Mouse (Mus musculus): Measurements from ENCODE around the gene Swt1.
"Not testable (repeated sequence)": the region's sequence is repeated elsewhere in the genome, so short reads cannot be mapped to it uniquely, and the experiment has no call there.

Gene Swt1

DNA sequence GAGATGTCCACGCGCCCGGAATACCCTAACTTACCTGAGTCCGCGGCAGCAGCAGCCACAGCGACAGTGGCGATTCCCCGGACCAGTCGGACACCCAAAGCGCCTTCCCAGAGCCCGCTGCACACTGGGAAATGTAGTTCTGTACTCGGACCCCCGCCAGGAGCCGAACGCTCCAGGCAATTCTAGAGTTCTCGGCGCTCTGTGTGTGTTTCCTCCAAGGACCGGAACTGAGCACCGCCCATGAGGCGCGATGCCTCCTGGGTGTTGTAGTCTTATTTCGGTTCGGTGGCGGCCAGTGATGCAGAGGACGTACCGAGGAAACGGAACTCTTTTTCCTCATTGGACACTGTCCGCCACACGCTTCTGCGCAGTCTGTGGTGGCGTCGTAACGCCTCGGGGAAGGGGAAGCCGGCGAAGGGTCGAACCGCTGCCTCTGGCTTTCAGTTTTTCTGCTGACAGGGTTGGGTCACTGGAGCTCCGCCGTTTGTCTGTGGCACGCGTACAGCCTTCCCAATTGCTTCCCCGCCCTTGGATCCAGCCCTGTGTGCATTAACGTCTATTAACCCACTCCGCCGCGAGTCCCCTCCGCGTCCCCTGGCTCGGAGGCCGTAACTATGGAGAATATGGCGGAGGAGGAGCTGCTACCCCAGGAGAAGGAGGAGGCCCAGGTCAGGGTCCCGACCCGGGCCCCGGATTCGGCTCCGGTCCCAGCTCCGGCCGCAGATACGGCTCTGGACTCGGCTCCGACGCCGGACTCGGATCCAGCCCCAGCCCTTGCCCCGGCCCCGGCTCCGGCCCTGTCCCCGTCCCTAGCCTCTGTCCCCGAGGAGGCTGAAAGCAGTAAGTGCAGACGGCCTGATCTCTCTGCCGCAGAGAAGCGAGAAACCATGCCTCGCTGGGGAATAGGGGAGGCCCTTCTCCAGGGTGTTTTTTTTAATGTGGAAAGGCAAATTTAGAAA lies at the start of gene Swt1, which contains the start of gene Trmt1l:
TSS of gene Swt1 (minus strand) at position 193 of the 959 bp plus-strand sequence.
TSS of gene Trmt1l (plus strand) at position 280 of the 959 bp plus-strand sequence.
- peak; percentile 97 for DNase-seq (ENCODE audit: low read depth, low spot score)

DNA sequence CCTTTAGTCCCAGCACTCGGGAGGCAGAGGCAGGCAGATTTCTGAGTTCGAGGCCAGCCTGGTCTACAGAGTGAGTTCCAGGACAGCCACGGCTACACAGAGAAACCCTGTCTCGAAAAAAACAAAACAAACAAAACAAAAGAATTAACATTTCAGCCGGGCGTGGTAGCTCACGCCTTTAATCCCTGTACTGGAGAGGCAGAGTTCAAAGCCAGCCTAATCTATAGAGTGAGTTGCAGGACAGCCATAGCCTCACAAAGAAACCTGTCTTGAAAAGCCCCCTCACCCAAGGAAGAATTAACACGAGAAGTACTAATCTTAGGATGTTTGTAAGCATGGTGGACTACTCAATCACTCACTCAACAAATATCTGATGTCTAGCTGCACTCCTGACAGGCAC lies 44.1 kb upstream of the Swt1 start:
- DNase-seq (ENCODE audit: low read depth, low spot score): not testable (repeated sequence)

DNA sequence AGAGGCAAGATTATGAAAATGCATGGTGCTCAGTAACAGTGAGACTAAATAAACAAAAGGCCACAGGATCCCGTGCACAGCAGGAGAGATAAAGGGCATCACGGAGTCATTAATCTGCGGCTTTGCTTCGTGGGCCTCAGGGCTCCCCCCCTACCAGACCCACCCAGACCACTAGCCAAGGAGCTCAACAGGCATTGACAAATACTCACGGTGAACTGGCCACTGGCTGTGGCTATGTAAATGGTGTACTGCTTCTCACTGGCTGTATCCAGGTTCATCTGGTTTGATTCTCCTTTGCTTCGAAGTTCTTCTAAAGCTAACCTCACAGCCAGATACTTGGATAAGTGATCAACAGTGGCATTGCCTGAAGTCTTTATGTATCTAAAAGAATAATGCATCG lies 43.2 kb upstream of the Swt1 start:
- no peak for DNase-seq (ENCODE audit: low read depth, low spot score)

DNA sequence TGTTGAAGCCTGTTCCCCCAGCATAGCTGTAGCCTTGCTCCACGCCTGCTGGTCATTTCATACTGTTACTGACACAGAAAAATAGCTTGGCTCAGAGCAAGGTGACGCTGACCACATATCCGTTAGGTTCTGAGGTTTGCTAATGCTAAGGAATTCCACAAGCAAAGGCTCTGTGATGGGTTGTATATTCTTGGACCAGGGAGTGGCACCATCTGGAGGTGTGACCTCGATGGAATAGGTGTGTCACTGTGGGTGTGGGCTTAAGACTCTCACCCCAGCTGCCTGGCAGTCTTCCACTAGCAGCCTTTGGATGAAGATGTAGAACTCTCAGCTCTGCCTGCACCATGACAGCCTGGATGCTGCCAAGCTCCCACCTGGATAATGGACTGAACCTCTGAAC lies 38.3 kb upstream of the Swt1 start:
- DNase-seq (ENCODE audit: low read depth, low spot score): no peak

DNA sequence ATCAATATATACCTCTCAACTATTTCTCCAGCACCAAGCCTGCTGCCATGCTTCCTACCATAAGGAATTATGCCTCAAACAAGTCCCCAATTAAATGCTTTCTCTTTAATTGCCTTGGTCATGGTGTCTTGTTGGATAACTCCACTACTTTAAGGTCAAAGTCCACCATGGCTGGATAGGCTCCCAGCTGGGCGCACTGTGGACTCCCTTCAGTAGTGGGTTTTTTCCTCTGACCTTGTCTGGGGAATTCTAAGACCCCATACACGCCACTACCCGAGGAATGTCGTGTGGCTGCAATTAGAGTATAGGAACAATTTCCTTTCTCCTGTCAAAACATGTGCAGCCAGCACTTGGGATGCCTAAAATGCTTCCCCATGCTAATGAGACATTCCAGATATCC lies 36.7 kb upstream of the Swt1 start:
- no peak for DNase-seq (ENCODE audit: low read depth, low spot score)

DNA sequence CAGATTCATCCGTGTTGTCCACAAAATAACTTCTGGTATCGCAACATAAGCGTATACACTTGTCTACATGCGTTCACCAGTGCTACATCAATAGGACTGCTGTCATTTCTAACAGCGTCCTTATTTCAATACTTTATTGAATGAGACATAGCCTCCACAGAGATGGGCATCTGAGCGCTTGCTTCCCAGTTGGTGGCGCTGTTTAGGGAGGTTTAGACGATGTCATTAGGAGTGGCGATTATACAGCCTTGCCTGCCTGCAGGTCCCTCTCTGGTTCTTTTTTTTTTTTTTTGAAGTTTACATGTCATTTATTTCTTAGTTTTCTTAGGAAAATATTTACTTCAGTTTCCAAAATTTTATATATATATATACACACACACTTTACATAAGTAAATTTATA lies 33.0 kb upstream of the Swt1 start:
- DNase-seq (ENCODE audit: low read depth, low spot score): no peak

DNA sequence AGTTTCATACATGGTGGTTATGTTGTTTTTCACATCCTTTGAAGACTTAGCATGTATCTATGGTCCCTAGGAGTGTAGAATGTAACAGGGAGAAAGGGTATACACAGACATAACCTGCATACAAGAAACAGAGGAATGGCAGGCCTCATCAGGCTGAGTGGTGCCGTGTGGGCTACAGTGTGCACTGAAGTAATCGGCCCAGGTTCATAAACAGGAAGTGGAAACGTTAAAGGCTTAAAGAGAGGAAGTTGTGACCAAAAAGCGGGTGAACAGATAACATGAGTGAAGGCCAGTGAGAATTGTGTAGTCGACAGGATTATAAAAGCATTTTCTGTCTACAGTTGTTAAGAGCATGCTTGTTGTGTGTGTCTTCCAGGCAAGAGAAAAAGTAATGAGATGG lies 28.8 kb upstream of the Swt1 start:
- DNase-seq (ENCODE audit: low read depth, low spot score): peak; percentile 48

DNA sequence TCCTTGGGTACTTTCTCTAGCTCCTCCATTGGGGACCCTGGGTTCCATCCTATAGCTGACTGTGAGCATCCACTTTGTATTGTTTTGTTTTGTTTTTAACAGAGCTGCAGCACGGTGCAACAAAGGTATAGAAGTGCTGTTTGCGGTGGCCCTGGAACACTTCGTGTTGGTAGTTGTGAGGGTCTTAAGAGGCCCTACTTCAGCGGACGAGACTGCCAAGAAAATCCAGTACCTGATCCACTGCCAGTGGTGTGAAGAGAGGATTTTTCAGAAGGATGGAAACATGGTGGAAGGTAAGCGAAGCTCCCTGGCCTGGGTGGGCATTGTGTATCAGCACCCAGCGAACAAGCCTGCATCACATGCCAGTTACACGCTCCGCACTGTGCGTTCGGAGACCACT lies 23.7 kb upstream of the Swt1 start:
- no peak for DNase-seq (ENCODE audit: low read depth, low spot score)

DNA sequence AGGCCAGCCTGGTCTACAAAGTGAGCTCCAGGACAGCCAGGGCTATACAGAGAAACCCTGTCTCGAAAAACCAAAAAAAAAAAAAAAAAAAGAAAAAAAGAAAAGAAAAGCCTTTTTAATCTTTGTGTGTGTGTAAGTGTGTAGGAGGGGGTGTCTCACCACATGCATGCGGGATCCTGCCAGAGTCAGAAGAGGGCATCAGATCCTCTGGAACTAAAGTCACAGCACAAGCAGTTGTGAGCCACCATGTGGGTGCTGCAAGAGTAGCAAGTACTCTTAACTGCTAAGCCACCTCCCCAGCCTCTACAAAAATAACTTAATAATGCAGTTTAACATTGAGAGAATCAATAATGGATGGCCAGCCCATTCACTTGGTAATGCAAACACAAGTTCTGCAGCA lies 22.6 kb upstream of the Swt1 start:
- no peak for DNase-seq (ENCODE audit: low read depth, low spot score)

DNA sequence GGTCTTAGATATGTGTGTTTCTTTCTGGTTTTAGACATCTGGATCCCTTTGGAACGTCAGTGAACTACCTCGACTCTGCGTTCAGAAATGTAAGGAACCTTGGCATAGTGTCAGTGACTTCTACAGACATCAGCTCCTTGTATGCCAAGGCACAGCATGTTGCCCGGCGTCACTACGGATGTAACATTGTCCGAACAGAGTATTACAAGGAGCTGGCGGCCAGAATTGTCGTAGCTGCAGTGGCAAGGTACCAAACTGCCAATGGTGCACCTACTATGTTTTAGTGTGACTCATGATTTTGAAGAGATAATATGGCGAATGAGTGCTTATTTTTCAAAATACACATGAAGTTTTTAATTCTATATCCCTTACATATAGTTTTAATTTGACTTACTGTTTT lies 21.6 kb upstream of the Swt1 start:
- DNase-seq (ENCODE audit: low read depth, low spot score): no peak

DNA sequence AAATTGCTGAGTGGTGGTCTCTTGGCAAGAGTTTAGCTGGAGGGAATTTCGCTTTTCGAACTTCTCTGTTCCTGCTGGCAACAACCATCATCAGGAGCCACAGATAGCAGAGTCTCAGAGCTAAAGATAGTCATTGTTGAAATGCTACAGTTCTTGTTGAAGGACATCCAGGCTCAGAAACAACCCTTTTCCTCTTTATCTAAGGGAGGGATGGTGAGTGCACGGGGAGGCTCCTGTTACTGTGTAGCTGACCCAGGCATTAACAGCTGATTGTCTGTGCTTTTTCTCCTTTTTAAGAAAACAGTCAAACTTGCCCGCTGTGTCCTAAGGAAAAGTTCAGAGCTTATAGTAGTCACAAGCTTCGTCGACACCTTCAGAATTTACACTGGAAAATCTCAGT lies 7.2 kb upstream of the Swt1 start:
- DNase-seq (ENCODE audit: low read depth, low spot score): no peak

DNA sequence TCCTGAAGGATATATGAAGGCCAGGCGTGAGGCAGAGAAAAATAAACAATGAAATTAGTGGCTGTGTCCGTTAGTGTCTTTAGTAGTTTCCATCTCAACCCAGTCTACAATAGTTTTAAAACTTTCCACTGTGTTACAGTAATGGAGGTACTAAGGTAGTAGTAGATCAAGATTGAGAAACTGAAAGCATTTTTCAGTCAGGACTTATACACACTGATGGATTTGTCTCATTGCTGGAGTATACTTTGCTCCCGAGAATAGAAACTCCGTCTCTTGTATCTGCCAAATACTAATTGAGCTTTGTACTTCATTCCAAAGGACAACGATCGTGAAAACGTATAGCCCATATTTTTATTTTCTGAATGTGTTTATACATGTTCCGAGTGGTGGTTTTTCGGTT lies 1.1 kb upstream of the Swt1 start:
- DNase-seq (ENCODE audit: low read depth, low spot score): no peak

DNA sequence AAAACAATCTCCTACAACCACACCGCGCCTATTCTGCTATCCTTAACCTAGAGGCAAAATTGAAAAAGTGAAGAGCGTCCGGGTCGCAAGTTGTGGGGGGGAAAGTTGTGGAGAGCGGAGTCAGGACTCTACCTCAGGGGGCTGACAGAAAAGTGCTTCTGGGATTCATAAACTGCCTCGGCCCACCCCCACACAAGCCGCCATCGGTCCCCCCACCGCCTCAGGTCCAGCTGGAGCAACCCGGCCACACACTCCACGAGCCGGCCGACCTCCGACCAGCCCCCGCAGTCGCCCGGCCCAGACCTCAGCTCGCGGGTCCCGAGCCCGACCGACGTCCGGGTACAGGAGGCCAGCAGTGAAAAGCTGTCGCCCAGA lies 380 bp downstream of the Swt1 start:
- DNase-seq (ENCODE audit: low read depth, low spot score): no peak

DNA sequence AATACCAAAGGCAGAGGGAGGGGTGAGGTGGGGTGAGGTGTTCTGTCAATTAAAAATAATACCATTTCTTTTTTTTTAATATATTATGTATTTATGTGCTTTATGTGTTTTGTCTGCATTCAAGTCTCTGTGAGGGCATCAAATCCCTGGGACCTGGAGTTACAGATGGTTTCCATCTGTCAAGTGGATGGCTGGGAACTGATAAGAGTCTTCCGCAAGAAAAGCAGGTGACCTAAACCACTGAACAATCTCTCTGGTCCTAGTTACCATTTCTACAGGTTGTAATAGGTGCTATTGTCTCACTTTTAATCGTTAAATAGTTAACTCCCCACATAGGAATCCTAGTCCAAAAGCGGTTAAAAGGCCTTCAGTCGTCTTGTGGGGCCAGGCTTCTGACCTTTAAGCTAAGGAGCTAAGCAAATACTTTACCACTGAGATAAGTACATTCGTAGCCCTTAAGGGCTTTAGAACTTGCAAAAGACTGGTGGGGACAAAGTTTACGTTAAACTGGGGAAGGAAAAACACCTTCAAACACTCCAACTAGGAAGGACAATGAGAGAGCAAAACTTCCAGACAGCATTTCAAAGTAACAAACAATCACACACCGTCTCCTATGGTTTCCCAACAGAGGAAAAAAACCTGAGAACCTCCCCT lies 1.2 kb downstream of the Swt1 start:
- no peak for DNase-seq (ENCODE audit: low read depth, low spot score)

DNA sequence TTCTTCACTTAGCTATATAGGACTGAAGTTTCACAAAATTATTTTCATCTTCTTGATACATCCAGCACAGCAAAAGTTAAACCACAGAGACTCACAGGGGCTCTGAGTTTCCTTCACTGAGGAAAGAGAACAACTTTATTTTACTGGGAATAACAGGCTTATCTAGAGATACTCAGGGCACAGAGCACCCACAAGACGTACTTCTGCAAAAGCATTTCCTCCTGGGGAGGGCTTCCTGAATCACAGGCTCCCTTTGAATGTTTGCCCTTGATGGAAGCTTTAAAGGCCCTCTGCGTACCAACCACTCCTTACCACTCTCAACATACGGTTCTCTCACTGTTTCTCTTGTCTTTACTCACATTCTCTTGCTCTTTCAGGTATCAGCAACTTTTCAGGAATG lies 6.1 kb downstream of the Swt1 start:
- no peak for DNase-seq (ENCODE audit: low read depth, low spot score)

DNA sequence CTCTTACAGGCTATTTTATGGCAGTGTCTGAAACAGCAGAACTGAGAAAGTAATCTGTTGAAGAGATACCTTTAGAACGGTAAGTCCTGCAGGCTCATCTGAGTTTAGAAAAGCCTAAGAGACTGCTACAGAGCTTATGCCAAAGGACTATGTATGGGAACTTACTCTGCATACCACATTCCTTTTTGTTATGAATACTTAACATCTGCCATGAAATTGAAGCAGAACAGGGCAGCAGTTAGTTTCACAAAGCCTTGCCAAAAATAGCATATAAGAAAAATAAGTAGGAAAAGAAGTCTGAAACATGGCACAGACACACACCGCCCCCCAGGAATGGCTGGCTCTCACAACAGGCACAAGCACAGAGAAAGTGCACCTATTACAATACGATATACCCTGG lies 18.4 kb downstream of the Swt1 start:
- DNase-seq (ENCODE audit: low read depth, low spot score): no peak

DNA sequence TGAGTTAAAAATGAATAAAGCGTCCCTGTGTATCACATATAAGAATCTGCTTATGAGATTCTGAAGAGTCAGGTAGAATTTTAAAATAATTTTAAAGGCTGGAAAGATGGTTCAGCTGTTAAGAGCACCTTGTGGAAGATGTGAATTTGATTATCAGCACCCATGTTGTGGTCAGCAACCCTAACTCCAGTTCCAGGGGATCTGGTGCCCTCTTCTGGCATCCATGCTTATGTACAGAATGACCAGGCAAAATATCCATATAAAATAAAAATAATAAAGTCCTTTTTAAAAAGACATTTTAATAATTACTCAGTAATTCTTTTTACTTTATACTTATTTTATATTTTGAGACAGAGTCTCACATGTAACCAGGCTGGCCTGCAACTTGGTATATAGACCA lies 38.2 kb downstream of the Swt1 start:
- no peak for DNase-seq (ENCODE audit: low read depth, low spot score)

DNA sequence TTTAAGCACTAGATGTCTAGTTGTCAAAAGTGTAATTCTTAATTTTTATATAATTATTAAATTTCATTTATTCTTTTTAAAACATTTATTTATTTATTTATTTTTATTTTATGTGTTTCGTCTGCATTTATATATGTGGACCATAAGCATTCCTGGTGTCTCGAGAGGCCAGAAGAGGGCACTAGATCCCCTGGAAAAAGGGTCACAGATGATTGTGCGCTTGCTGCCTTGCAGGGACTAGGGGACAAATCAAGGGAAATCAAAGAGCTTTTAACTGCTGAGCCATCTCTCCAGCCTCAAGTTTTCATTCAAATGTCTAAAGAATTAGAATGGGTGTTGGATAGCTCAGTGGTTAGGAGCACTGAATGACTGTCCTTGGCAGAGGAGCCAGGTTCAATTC lies 50.9 kb downstream of the Swt1 start:
- DNase-seq (ENCODE audit: low read depth, low spot score): no peak

DNA sequence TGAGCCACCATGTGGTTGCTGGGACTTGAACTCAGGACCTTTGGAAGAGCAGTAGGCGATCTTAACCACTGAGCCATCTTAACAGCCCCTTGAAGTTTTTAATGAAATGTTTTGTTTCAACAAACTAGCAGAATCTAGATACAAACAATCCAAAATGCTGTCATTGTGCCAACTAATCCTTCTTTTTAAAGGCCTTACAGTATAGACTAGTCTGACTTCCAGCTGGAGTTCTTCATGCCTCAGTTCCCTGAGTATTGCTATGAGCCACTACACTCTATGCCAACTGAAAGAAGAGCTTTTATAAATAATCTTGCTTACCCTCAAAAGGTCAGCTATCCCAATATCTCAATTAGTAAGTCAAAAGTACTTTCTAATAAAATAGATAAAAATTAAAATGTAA lies 55.4 kb downstream of the Swt1 start:
- DNase-seq (ENCODE audit: low read depth, low spot score): no peak

DNA sequence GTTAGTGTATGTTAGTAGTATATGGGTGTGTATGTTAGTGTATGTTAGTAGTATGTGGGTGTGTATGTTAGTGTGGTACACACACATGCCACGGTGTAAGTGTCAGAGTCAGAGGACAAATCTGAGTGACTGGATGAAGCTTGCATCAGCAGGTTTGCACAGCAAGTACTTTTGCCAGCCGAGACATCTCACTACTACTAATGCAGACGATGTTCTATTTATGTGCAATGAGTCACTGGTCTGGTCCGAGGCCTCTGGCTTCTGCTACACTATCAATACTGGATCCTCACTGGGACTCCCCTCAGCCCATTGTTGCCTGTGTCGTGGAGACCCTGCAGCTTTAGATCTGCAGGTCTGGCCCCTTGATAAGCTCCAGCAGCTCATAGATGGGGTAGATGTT lies 56.7 kb downstream of the Swt1 start:
- DNase-seq (ENCODE audit: low read depth, low spot score): no peak

DNA sequence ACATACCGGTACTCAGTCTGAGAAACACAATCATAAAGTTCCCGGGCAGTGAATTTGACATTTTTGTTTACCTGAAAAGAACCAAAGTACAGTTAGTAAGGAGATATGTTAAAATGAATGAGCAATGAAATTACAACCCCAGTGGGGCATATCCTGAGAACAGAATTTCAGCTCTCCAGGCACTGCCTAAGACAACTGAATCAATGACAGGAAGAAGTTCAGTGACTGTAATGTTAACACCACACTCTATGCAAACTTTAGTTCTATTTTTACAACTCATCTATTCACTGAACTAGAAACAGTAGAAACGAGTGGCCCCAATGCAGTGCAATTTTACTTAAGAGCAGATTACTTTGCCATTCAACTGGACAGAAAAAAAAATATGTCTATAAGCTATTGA lies 57.7 kb downstream of the Swt1 start:
- DNase-seq (ENCODE audit: low read depth, low spot score): no peak

DNA sequence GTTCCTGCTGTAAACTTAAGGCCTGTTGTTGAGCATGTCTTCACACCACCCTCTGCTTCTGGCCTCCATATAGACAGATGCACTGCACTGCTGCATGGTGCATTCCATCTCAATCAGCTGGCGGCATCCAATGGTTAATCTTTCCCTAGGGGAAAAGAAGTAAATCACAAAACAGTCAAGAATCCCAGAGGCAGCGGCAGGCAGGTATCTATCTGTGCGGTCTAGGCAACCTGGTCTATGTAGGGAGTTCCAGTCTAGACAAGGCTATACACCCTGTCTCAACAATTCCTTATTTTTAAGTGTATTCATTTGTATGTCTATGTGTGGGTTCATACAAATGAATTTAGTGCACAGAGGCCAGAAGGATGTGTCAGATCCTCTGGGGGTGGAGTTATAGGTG lies 59.8 kb downstream of the Swt1 start:
- DNase-seq (ENCODE audit: low read depth, low spot score): no peak

DNA sequence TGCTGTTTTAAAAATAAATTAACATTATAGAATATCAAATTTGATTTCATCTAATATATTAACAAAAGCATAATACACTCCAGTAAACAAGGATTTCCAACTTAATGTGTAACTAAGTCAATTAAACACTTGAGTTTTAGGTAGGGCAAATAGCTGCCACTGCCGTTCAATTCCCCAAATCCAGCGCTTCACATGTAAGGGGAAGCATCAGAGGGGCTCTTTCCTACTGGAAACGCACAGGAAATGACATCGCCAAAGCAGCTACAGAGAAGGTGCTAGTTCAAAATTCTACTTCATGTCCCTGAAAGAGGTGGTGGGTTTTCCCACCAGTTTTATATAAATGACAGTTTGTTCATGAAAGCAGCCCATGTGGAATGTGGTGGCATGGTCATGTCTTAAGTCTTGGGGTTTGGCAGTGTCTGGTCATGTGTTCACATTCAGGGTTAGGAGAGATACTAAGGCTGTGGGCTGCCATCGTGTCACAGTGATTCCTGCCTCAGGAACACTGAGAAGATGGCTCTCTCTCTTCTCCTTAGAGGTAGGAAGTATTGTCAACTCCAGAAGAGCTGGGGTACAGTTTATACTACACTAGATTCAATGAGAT lies 60.4 kb downstream of the Swt1 start:
- DNase-seq (ENCODE audit: low read depth, low spot score): no peak

All from CD4-positive helper T cell, adult 2 months (primary cell).